Mouse (Mus musculus) small intestine, adult 2 months (tissue): Measurements from ENCODE around the gene Fezf2.

Experiments used
- CTCF ChIP-seq: fragments of 200-500 bp; IDR thresholded peaks from 2 replicates; pipeline ENCODE4 v1.5.1; 2012; ENCODE audit warnings: low read depth, mild to moderate bottlenecking, control low read depth, inconsistent platforms, low read length, moderate library complexity, mixed read lengths; ENCODE audit not compliant: insufficient replicate concordance, insufficient read length; ENCODE audit errors: extremely low read depth
- POLR2A ChIP-seq: fragments of 200-500 bp; IDR thresholded peaks from 2 replicates; pipeline ENCODE4 v1.6.1; 2012; ENCODE audit warnings: low read depth, mild to moderate bottlenecking, control low read depth, inconsistent platforms, low read length, moderate library complexity

GRCm38 (mm10) chr14:12388806-12389436 lies 40.9 kb upstream of the Fezf2 start:
- TF ChIP-seq CTCF (no peak), POLR2A (no peak)
